Mouse (Mus musculus) CH12.LX (cell line): ENCODE measurements around the gene Cuedc2. TPM values are rescaled to one million over a fixed set of nuclear protein-coding genes. Genes with fewer than 3 reads are reported as not detected.

Source experiments
- DNase-seq: peaks from one replicate; pipeline ENCODE4 v3.0.0-alpha.2; 2013; ENCODE audit errors: extremely low read depth
- H3K27ac ChIP-seq: 2 replicates; pipeline ENCODE4 v1.5.1; 2012; ENCODE audit warnings: low read depth, mild to moderate bottlenecking, control low read depth, moderate library complexity; ENCODE audit not compliant: insufficient read depth
- H3K27me3 ChIP-seq: replicated peaks from 2 replicates; pipeline ENCODE3; 2012; ENCODE audit warnings: inconsistent platforms
- H3K36me3 ChIP-seq, 2 experiments: replicated peaks in 1 of 2; 2 replicates each; pipeline versions ENCODE3 to v1.6.1; 2012; ENCODE audit warnings: inconsistent platforms in 1 of 2, low read length in 1 of 2, mild to moderate bottlenecking in 1 of 2, mixed read lengths in 1 of 2, moderate library complexity in 1 of 2; ENCODE audit not compliant: control insufficient read depth in 1 of 2, insufficient read depth in 1 of 2
- H3K4me1 ChIP-seq, 2 experiments: 2 replicates each; pipeline ENCODE4 v1.6.1; 2012; ENCODE audit warnings: inconsistent platforms in 1 of 2, moderate library complexity in 1 of 2; ENCODE audit not compliant: insufficient read depth in 2 of 2, control insufficient read depth in 1 of 2
- H3K4me2 ChIP-seq: 2 replicates; pipeline ENCODE4 v1.6.1; 2012; ENCODE audit warnings: low read depth, mild to moderate bottlenecking, control low read depth; ENCODE audit not compliant: poor library complexity, insufficient read depth, severe bottlenecking
- H3K4me3 ChIP-seq, 3 experiments: fragments of 150-350 bp in 1 of 3; sonication (generic) in 1 of 3; replicated peaks in 1 of 3; 2 replicates each; pipeline versions ENCODE3 to v1.5.1; 2011 to 2012; ENCODE audit warnings: low read depth in 2 of 3, low read length in 2 of 3, mild to moderate bottlenecking in 2 of 3, moderate library complexity in 2 of 3, control low read depth in 1 of 3, improper control_type of control experiment in 1 of 3, inconsistent platforms in 1 of 3, mixed read lengths in 1 of 3; ENCODE audit not compliant: poor library complexity in 1 of 3
- H3K79me2 ChIP-seq: replicated peaks from 2 replicates; pipeline ENCODE4 v1.6.1; 2012; ENCODE audit warnings: mild to moderate bottlenecking, moderate library complexity; ENCODE audit not compliant: control insufficient read depth, poor library complexity, insufficient read depth, severe bottlenecking; ENCODE audit errors: extremely low read depth
- H3K9ac ChIP-seq: 2 replicates; pipeline ENCODE4 v1.6.1; 2012; ENCODE audit warnings: low read depth, mild to moderate bottlenecking, control low read depth, moderate library complexity; ENCODE audit not compliant: insufficient read depth
- H3K9me3 ChIP-seq: replicated peaks from 2 replicates; pipeline ENCODE3; 2012; ENCODE audit warnings: low read length, inconsistent platforms, mixed read lengths
- BHLHE40 ChIP-seq: IDR thresholded peaks from 2 replicates; pipeline ENCODE4 v1.6.1; 2011; ENCODE audit warnings: mild to moderate bottlenecking, low read depth, low read length, improper control_type of control experiment
- CHD2 ChIP-seq: IDR thresholded peaks from 2 replicates; pipeline ENCODE4 v1.6.1; 2011; ENCODE audit warnings: low read length, improper control_type of control experiment
- CTCF ChIP-seq, 2 experiments: IDR thresholded peaks in 1 of 2; conservative IDR thresholded peaks in 1 of 2; 2 replicates each; pipeline ENCODE4 v1.5.1; 2011 to 2012; ENCODE audit warnings: low read depth in 2 of 2, low read length in 2 of 2, improper control_type of control experiment in 1 of 2, inconsistent platforms in 1 of 2, mild to moderate bottlenecking in 1 of 2, moderate library complexity in 1 of 2
- E2F4 ChIP-seq: IDR thresholded peaks from 2 replicates; pipeline ENCODE4 v1.6.1; 2011; ENCODE audit warnings: low read depth, low read length, improper control_type of control experiment; ENCODE audit not compliant: insufficient replicate concordance
- ELF1 ChIP-seq: IDR thresholded peaks from 2 replicates; pipeline ENCODE4 v1.6.1; 2014; ENCODE audit warnings: low read depth, mild to moderate bottlenecking, inconsistent platforms, low read length, improper control_type of control experiment
- EP300 ChIP-seq: IDR thresholded peaks from 2 replicates; pipeline ENCODE4 v1.6.1; 2011; ENCODE audit warnings: low read length, improper control_type of control experiment
- ETS1 ChIP-seq: conservative IDR thresholded peaks from 2 replicates; pipeline ENCODE4 v1.6.1; 2012; ENCODE audit warnings: low read depth, mild to moderate bottlenecking, inconsistent platforms, low read length, improper control_type of control experiment, moderate library complexity
- GABPA ChIP-seq: IDR thresholded peaks from 2 replicates; pipeline ENCODE4 v1.6.1; 2012; ENCODE audit warnings: low read depth, low read length, improper control_type of control experiment, inconsistent platforms; ENCODE audit not compliant: insufficient replicate concordance
- HCFC1 ChIP-seq: IDR thresholded peaks from 2 replicates; pipeline ENCODE4 v1.6.1; 2012; ENCODE audit warnings: low read depth, mild to moderate bottlenecking, inconsistent platforms, low read length, improper control_type of control experiment
- IRF4 ChIP-seq: IDR thresholded peaks from 2 replicates; pipeline ENCODE4 v1.6.1; 2014; ENCODE audit warnings: low read depth, mild to moderate bottlenecking, inconsistent platforms, low read length, improper control_type of control experiment
- JUN ChIP-seq: IDR thresholded peaks from 2 replicates; pipeline ENCODE4 v1.6.1; 2011; ENCODE audit warnings: low read depth, mild to moderate bottlenecking, low read length, improper control_type of control experiment, moderate library complexity; ENCODE audit not compliant: insufficient read depth
- JUND ChIP-seq: conservative IDR thresholded peaks from 2 replicates; pipeline ENCODE4 v1.6.1; 2011; ENCODE audit warnings: low read depth, low read length, improper control_type of control experiment
- KAT2A ChIP-seq: IDR thresholded peaks from 2 replicates; pipeline ENCODE4 v1.6.1; 2012; ENCODE audit warnings: low read length, improper control_type of control experiment, inconsistent platforms; ENCODE audit not compliant: insufficient replicate concordance
- MAFK ChIP-seq: IDR thresholded peaks from 2 replicates; pipeline ENCODE4 v1.6.1; 2011; ENCODE audit warnings: low read length, improper control_type of control experiment; ENCODE audit not compliant: insufficient replicate concordance
- MAX ChIP-seq: IDR thresholded peaks from 2 replicates; pipeline ENCODE4 v1.6.1; 2011; ENCODE audit warnings: low read length, improper control_type of control experiment
- MAZ ChIP-seq: IDR thresholded peaks from 2 replicates; pipeline ENCODE4 v1.6.1; 2012; ENCODE audit warnings: low read depth, mild to moderate bottlenecking, inconsistent platforms, low read length, improper control_type of control experiment, moderate library complexity
- MEF2A ChIP-seq: IDR thresholded peaks from 2 replicates; pipeline ENCODE4 v1.6.1; 2014; ENCODE audit warnings: low read depth, mild to moderate bottlenecking, inconsistent platforms, low read length, improper control_type of control experiment, borderline replicate concordance
- MXI1 ChIP-seq: IDR thresholded peaks from 2 replicates; pipeline ENCODE4 v1.6.1; 2011; ENCODE audit warnings: mild to moderate bottlenecking, low read depth, low read length, improper control_type of control experiment
- MYC ChIP-seq: IDR thresholded peaks from 2 replicates; pipeline ENCODE4 v1.6.1; 2011; ENCODE audit warnings: low read depth, mild to moderate bottlenecking, improper control_type of control experiment, low read length
- NELFE ChIP-seq: IDR thresholded peaks from 2 replicates; pipeline ENCODE4 v1.6.1; 2011; ENCODE audit warnings: low read depth, low read length, improper control_type of control experiment
- NRF1 ChIP-seq: IDR thresholded peaks from 2 replicates; pipeline ENCODE4 v1.6.1; 2014; ENCODE audit warnings: low read depth, mild to moderate bottlenecking, inconsistent platforms, low read length, improper control_type of control experiment, moderate library complexity
- PAX5 ChIP-seq: IDR thresholded peaks from 2 replicates; pipeline ENCODE4 v1.6.1; 2012; ENCODE audit warnings: low read length, inconsistent platforms, mixed read lengths
- POLR2A ChIP-seq: IDR thresholded peaks from 2 replicates; pipeline ENCODE4 v1.6.1; 2011; ENCODE audit warnings: low read depth, mild to moderate bottlenecking, improper control_type of control experiment, low read length
- POLR2AphosphoS2 ChIP-seq: IDR thresholded peaks from 2 replicates; pipeline ENCODE4 v1.6.1; 2011; ENCODE audit warnings: low read depth, low read length, improper control_type of control experiment
- RAD21 ChIP-seq: IDR thresholded peaks from 2 replicates; pipeline ENCODE4 v1.6.1; 2011; ENCODE audit warnings: low read depth, mild to moderate bottlenecking, low read length, improper control_type of control experiment, moderate library complexity
- RCOR1 ChIP-seq: conservative IDR thresholded peaks from 2 replicates; pipeline ENCODE4 v1.6.1; 2012; ENCODE audit warnings: low read depth, mild to moderate bottlenecking, inconsistent platforms, low read length, improper control_type of control experiment
- SIN3A ChIP-seq: IDR thresholded peaks from 2 replicates; pipeline ENCODE4 v1.6.1; 2012; ENCODE audit warnings: low read length, improper control_type of control experiment, inconsistent platforms
- SMC3 ChIP-seq: IDR thresholded peaks from 2 replicates; pipeline ENCODE4 v1.6.1; 2011; ENCODE audit warnings: low read depth, low read length, improper control_type of control experiment
- TCF12 ChIP-seq: IDR thresholded peaks from 2 replicates; pipeline ENCODE4 v1.6.1; 2014; ENCODE audit warnings: low read depth, mild to moderate bottlenecking, inconsistent platforms, low read length, improper control_type of control experiment
- UBTF ChIP-seq: IDR thresholded peaks from 2 replicates; pipeline ENCODE4 v1.6.1; 2012; ENCODE audit warnings: low read depth, mild to moderate bottlenecking, inconsistent platforms, low read length, improper control_type of control experiment, moderate library complexity
- USF1 ChIP-seq: IDR thresholded peaks from 2 replicates; pipeline ENCODE4 v1.6.1; 2014; ENCODE audit warnings: low read depth, mild to moderate bottlenecking, inconsistent platforms, low read length, improper control_type of control experiment
- USF2 ChIP-seq: conservative IDR thresholded peaks from 2 replicates; pipeline ENCODE4 v1.6.1; 2011; ENCODE audit warnings: low read depth, low read length, improper control_type of control experiment
- ZC3H11A ChIP-seq: IDR thresholded peaks from 2 replicates; pipeline ENCODE4 v1.6.1; 2012; ENCODE audit warnings: low read depth, mild to moderate bottlenecking, inconsistent platforms, low read length, improper control_type of control experiment
- ZKSCAN1 ChIP-seq: IDR thresholded peaks from 2 replicates; pipeline ENCODE4 v1.6.1; 2012; ENCODE audit warnings: low read depth, inconsistent platforms, low read length, improper control_type of control experiment, borderline replicate concordance
- ZMIZ1 ChIP-seq: IDR thresholded peaks from 2 replicates; pipeline ENCODE4 v1.6.1; 2012; ENCODE audit warnings: low read depth, mild to moderate bottlenecking, inconsistent platforms, low read length, improper control_type of control experiment
- ZNF384 ChIP-seq: IDR thresholded peaks from 2 replicates; pipeline ENCODE4 v1.6.1; 2012; ENCODE audit warnings: low read depth, low read length, improper control_type of control experiment, inconsistent platforms
- dilution Hi-C: fragments of 300-500 bp; cut with MboI; formaldehyde crosslinking; loops from 2 replicates; pipeline ENCODE4 v1.14.3; 2020; ENCODE audit warnings: low sequenced_read_pairs; ENCODE audit not compliant: extremely low pct_unique_long_range_greater_than_20kb, extremely low pct_ligation_motif_present
- in situ Hi-C: fragments of 300-500 bp; cut with MboI; formaldehyde crosslinking; loops from 3 replicates; pipeline ENCODE4 v1.14.3; 2019; ENCODE audit warnings: low sequenced_read_pairs, low pct_ligation_motif_present, low pct_unique_long_range_greater_than_20kb, mixed read lengths
- polyA plus RNA-seq: library from polyadenylated mRNA; unstranded; fragments of >175 nt; gene quantifications from 2 replicates; pipeline ENCODE4 v1.2.1, GENCODE M21; 2012; ENCODE audit warnings: low read depth; ENCODE audit not compliant: insufficient read length
- total RNA-seq, 2 experiments: library from RNA; depleted of rRNA; stranded (reverse); fragments of 300-350 nt in 1 of 2; fragments of >200 nt in 1 of 2; gene quantifications; 2 replicates each; pipeline ENCODE4 v1.2.3; 2012 to 2014

Cuedc2 gene
- total and polyA plus RNA-seq, 3 experiments: 94.4 to 117 (median 102) TPM

DNA sequence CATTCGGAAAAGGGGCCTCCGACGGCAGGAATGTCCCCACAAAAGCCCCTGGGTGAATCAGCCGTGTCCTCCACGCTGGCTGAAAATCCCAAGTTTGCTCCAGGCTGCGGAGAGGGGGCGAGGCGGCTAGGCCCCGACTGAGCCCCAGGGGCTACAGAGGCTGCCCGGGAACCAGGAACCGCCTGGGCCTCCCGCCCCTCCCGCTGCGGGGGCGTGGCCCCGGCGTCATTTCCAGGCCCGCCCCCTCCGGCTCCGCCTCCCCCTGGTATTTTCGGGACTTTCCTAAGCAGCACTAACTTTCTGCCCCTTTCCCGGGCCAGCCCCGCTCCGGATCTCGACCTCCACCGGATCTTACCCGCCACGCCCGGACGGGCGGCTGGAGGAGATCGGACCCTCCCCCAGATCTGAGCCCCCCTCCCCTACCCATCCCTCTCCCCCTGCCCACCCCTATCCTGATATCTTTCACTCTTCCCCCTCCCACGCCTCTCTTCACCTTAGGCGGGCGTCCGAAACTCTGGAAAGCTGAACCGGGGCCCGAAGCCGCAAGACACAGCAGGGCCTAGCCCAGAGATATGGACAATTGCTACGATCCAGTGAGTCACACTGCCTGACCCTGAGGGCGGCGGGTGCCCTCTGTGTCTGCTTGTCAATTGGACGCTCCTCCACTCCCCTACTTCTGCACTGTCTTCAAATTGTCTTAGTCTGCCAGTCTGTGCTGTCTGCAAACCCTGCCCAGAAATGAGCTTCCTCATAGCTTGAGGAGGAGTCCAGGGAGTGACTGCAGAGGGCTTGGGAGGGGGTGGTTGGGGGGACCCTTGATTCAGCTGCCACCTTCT is 32.9 kb downstream of the Cuedc2 start (continued):
- TF ChIP-seq UBTF (0 out of 2 replicates have a peak, but pooled peaks have one; percentile 27), KAT2A (0 out of 2 replicates have a peak, but pooled peaks have one; percentile 48)

DNA sequence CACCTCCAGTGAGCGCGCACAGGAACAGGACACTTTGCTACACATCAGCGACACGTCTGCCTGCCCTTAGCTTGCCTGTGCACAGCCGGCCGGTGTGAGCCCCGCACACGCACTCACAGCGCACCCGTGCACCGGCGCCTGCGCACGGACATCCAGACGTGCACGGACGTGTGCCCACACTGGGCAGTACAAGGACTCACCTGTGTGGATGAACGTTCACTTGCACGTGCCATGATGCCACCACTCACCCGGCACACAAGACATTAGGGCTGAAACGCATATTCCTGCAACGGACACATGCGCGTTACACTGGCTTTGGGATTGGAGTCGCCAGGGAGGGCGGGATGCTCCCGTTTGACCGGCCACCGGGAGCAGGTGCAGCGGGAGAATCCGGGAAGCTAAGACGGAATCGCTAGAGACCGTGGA is 33.6 kb downstream of the Cuedc2 start:
- H3K79me2 ChIP-seq: peaks cover 6% of the 10 kb centered on the region
- H3K27ac ChIP-seq: peak overlapping the region; percentile 95
- dilution Hi-C loops (no loop called here), in situ Hi-C loops (no loop called here)
- H3K36me3 ChIP-seq: peaks cover 33 to 40% of the 10 kb centered on the region in 2 experiments
- peak overlapping the region; percentile 48 for H3K9ac ChIP-seq
- no peaks in the 10 kb centered on the region for H3K9me3 ChIP-seq
- DNase-seq: no peak
- H3K4me1 ChIP-seq: peaks cover 8 to 37% of the 10 kb centered on the region in 2 experiments
- peak overlapping the region; percentile 81 to 96 (median 95) for H3K4me3 ChIP-seq
- no peaks in the 10 kb centered on the region for H3K27me3 ChIP-seq
- peak overlapping the region; percentile 1; the same call in 1 of the 2 replicates for H3K4me2 ChIP-seq
- TF ChIP-seq UBTF (no peak), JUND (no peak), PAX5 (no peak), ELF1 (no peak), NRF1 (peak; percentile 83), NELFE (no peak), ZMIZ1 (no peak), ETS1 (no peak), MAFK (no peak), CTCF (conservative IDR thresholded peaks at IDR 0.05 in 1 of 2, IDR thresholded peaks at IDR 0.05 in 1 of 2; ENCODE audit: low read depth in 2 of 2, low read length in 2 of 2) (no peak), MAX (peak; percentile 81), SMC3 (no peak), RAD21 (no peak), USF2 (no peak), BHLHE40 (peak; percentile 97), ZC3H11A (no peak), MYC (0 out of 2 replicates have a peak, but pooled peaks have one; percentile 20), MXI1 (peak; percentile 70), IRF4 (no peak; the same call in 1 of the 2 replicates), E2F4 (no peak), MAZ (no peak), ZNF384 (no peak), POLR2AphosphoS2 (no peak), ZKSCAN1 (no peak), GABPA (no peak), TCF12 (no peak), EP300 (no peak), USF1 (no peak), JUN (no peak), RCOR1 (no peak), POLR2A (no peak), MEF2A (no peak), CHD2 (no peak), KAT2A (no peak), HCFC1 (no peak), SIN3A (peak; percentile 51; the same call in 1 of the 2 replicates)
